Mouse (Mus musculus) embryo, embryonic 11 days (tissue): ENCODE measurements at regions not wholly inside any gene's neighbourhood (a gene's known extent, or its start where the extent isn't known, plus 50 kb on each side); places are given as distances from the start of the nearest gene placed in this dataset.
A peak's percentile ranks its signal among the peaks of the same experiment; 100 is the strongest.

Experiments used
- DNase-seq: peaks from one replicate; pipeline ENCODE4 v3.0.0-alpha.2; 2015

DNA sequence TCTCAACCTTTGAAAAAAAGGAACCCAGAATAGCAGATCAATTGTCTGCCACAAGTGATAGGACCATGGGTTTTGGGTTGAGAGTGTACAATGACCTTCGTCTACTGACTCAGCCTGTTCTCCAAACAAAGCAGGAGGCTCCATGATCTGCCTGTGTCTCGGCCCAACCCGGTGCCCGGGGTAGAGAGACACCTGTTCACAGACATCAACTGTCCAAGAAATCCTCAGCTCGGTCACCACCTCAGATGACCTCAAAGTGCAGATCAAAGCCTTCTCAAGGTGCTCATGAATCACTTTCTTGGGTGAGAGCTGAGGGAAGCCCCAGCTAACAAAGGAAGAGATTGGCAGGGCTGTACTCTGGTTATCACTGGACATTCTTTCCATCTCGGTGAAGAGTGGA is 108.1 kb upstream of the Ctnnb1 start:
- DNase-seq, result no peak

DNA sequence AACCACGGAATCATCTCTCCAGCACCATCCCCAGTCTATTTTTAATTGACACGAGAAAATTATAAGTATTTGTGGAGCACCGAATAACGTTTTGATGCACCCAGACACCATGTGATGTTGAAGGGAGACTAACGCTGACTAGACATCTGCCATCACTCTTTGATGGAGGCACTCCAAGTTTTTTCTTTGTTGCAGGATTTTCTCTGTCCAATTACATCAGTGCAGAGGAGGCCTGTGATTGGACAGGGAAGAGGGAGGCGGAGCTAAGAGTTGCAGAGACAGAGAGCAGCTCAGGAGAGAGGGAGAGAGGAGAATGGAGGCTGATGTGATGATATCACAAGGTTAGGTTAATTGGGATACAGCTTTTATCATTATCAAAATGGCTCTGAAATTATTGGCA is 105.6 kb upstream of the Ctnnb1 start:
- no peak for DNase-seq

DNA sequence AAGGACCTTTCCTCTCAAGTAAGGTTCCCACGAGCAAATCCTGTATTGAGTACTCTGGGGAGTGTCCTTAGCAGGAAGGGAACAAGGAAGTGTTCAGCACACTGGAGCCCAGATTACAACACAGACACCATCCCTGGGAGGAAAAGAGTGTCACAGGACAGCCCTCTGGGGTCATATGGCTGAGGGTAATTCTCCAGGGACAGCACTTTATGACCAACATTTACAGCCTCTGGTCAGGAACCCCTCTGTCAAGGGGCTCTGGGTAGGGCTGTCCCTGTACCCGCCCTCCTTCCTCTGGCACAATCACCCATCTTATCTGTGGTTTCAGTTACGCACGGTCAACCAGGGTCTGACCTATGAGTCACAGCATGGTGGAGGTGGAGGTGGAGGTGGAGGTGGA is 102.8 kb upstream of the Ctnnb1 start:
- DNase-seq, result no peak

DNA sequence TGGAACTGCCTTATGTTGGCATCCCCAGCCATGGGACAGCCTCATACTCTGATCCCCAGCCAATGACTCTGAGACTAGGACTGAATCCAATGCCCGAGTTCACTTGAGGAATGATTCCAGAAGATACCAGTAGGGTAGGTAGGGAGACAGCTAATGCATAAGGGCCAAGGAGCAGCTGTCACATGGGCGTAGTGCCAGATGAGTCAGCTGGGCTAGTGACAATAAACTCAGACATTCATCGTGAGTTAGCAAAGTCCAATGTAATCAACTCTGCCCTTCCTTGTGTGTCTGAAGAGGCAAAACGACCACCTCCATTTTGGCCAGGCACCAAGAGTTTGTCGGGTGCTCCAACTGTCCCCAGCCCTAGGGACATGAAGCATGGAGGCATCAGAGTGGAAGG is 98.5 kb upstream of the Ctnnb1 start:
- DNase-seq, result no peak

DNA sequence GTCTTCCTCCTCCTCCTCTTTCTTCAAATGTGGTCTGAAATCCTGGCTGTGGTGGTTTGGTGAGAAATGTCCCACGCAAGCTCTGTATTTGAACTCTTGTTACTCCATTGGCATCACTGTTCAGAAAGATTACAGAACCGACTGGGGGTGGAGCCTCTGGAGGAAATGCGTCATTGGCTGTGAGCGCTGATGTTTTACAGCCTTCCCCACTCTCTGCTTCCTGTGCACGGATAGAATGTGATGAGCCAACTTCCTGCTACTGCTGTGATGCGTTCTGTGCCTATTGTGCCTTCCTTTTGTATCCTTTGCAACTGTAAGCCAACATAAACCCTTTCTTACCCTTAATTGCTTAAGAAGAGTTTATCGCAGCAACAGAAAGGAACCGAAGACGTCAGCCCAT is 94.8 kb upstream of the Ctnnb1 start:
- DNase-seq, result no peak

DNA sequence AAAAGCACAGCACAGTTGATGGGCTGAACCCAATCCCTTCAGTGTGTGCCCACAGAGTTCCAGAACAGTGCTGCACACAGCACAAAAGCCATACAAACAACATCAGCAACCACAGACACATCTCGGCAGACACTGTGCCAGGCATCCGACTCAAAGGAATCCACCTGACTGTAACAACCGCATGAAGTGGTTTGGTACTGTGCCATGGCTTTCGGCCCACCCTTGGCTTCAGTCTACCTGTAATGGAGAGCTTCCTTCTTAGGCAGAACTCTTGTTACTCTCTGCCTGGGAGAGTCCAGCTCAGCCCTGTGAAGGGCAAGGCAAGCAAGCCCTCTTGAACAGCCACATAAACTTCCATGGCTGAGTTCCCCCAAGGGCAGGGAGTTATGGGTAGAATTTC is 93.4 kb upstream of the Ctnnb1 start:
- no peak for DNase-seq

- no peak for DNase-seq
Observed at GRCm38 (mm10) chr9:120837431-120838150, 91.4 kb upstream of the Ctnnb1 start.

DNA sequence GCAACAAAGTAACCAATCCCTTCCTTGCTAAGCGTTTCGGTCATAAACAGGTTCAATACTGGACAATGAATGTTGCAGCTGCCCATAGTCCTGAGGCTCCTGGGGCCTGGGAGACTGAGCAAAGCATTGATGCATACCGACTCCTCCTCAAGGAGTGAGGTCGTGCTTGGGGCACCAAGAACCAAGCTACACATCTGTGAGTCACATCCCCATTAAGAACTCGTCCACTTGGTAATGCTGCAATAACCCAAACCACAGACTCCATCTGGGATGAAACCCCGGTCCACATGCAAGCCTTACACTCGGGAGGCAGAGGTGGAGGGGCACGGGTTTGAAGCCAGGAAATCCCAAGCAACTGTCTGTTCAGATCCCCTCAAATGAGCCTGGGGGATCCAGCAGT is 85.3 kb upstream of the Ctnnb1 start:
- DNase-seq, result no peak

GRCm38 (mm10) chr9:120845538-120845937 is 83.5 kb upstream of the Ctnnb1 start:
- DNase-seq, result no peak

GRCm38 (mm10) chr9:120847649-120848048 is 81.4 kb upstream of the Ctnnb1 start:
- no peak for DNase-seq

GRCm38 (mm10) chr9:120848962-120849361 is 80.1 kb upstream of the Ctnnb1 start:
- no peak for DNase-seq

DNA sequence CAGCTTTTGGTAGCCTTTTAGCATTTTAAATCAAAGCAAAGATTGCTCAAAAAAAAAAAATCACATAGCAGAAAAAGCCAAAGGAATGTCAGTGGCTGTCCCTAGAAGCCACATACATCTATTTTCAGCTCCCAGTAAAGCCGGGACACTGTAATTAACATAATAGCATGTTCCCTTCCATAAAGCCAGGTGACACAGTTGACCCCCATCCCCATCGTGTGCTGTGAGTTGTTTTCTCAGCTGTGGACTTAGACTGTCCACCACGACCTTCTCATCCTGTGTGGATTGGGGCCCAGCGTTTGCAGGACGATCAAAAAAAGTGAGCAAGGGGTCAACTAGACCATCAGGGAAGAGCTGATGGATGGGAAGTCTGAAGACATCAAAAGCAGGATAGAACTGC is 78.9 kb upstream of the Ctnnb1 start:
- DNase-seq, result no peak

- DNase-seq, result no peak
Observed at GRCm38 (mm10) chr9:120851914-120852313, 77.1 kb upstream of the Ctnnb1 start.

- no peak for DNase-seq
Observed at GRCm38 (mm10) chr9:120852572-120852971, 76.4 kb upstream of the Ctnnb1 start.

- no peak for DNase-seq
Observed at GRCm38 (mm10) chr9:120853032-120853597, 75.9 kb upstream of the Ctnnb1 start.

- no peak for DNase-seq
Observed at GRCm38 (mm10) chr9:120854351-120854750, 74.7 kb upstream of the Ctnnb1 start.

DNA sequence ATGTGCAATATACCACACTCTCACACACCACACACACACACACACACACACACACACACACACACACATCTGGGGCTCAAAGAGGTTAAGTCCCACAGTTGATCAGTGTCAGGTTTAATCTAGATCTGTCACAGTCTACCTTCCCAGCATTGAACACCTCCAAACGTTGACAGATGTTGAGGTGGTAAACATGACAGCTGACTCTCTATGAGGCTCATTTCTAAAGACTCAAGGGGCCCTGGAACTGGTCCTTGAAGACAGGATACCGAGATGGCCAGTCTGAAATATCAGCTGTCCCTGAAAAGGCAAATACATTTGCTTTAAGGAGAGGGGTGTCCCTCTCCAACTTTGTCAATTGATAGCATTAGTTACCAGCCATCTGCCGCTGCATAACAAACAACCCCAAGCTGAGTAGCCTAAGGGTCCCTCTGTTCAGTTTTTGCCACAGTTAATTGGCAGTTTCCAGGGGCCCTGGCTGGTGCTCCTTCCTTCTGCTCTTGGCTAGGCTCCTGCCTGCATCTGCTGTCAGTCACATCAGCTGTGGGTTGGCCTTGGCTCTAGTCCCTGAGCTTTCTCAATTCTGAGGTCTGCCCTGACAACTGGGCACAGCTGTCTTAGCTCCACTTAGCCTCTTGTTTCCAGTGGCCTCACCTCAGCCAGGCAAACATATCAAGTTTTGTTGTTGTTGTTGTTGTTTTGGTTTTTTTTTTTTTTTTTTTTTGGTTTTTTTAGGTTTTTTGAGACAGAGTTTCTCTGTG is 73.5 kb upstream of the Ctnnb1 start:
- no peak for DNase-seq

- no peak for DNase-seq
Observed at GRCm38 (mm10) chr9:120857849-120858510, 71.0 kb upstream of the Ctnnb1 start.

GRCm38 (mm10) chr9:120860969-120861595 is 67.9 kb upstream of the Ctnnb1 start:
- DNase-seq, result no peak

- no peak for DNase-seq
Observed at GRCm38 (mm10) chr9:120861788-120862345, 67.1 kb upstream of the Ctnnb1 start.

- no peak for DNase-seq
Observed at GRCm38 (mm10) chr9:120864410-120864809, 64.6 kb upstream of the Ctnnb1 start.

DNA sequence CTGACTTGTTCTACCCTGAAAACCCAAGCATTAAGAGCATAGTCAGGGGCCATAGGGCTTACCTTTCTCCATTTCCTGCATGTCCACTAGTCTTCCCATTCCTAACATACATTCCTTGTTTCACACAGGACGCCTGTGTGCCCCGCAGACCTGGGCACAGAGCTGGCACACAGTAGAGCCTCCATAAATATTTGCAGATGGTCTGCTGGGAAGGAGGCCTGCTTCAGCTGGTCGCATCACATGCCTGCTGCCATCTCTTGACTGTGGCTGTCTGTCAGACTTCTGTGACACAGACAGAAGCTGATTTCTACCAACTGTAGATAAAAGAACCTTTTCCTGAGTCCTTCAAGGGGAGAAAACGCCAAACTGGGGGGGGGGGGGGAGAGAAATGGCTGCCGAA is 62.8 kb upstream of the Ctnnb1 start:
- no peak for DNase-seq

DNA sequence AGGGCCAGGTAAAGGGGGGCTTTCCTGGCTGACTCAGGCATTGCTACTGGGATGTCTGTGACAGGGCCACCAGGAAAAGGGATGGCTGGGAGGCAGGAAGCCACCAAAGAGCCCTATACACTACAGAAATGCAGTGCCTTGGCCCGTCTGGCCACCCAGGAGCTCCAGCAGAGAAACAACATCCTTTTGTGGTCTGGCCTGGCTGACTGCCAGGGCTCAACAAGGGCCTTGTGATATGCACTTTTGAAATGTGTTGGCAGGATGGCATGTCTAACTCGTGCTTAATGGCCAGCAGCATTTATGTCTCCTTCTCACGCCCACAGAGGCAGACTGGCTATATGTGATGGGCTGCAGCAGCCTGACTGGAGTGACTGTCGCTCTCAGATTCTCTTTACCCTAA is 62.3 kb upstream of the Ctnnb1 start:
- peak; percentile 54 for DNase-seq
